Mouse (Mus musculus) forebrain, postnatal 0 days (tissue): ENCODE measurements around the gene Auts2. TPM values are rescaled to one million over a fixed set of nuclear protein-coding genes. Genes with fewer than 3 reads are reported as not detected.

Experiments used
- ATAC-seq: fragments of 200-750 bp; cut with Nextera tagmentation; 2 replicates; pipeline ENCODE4 v1.8.0; 2017; ENCODE audit warnings: mild to moderate bottlenecking, moderate library complexity
- DNase-seq: peaks from one replicate; pipeline ENCODE4 v3.0.0-alpha.2; 2015
- H3K27ac ChIP-seq: fragments of 300-500 bp; sonication (generic); 2 replicates; pipeline ENCODE4 v1.5.1; 2014; ENCODE audit warnings: low read depth, mild to moderate bottlenecking, antibody characterized with exemption, low read length, moderate library complexity, mixed read lengths
- H3K27me3 ChIP-seq: fragments of 300-500 bp; sonication (generic); 2 replicates; pipeline ENCODE4 v1.6.1; 2014; ENCODE audit warnings: mild to moderate bottlenecking, low read length, mixed read lengths; ENCODE audit not compliant: insufficient read depth
- H3K36me3 ChIP-seq: fragments of 300-500 bp; sonication (generic); 2 replicates; pipeline ENCODE4 v1.6.1; 2014; ENCODE audit warnings: mild to moderate bottlenecking, moderate library complexity; ENCODE audit not compliant: insufficient read depth
- H3K4me1 ChIP-seq: fragments of 300-500 bp; sonication (generic); 2 replicates; pipeline ENCODE4 v1.6.1; 2014; ENCODE audit warnings: antibody characterized with exemption; ENCODE audit not compliant: insufficient read depth
- H3K4me2 ChIP-seq: fragments of 300-500 bp; sonication (generic); 2 replicates; pipeline ENCODE4 v1.6.1; 2014; ENCODE audit warnings: low read depth, mild to moderate bottlenecking, moderate library complexity
- H3K4me3 ChIP-seq: fragments of 300-500 bp; sonication (generic); 2 replicates; pipeline ENCODE4 v1.5.1; 2014; ENCODE audit warnings: low read depth, low read length, mixed read lengths
- H3K9ac ChIP-seq: fragments of 300-500 bp; sonication (generic); 2 replicates; pipeline ENCODE4 v1.6.1; 2014; ENCODE audit warnings: mild to moderate bottlenecking
- H3K9me3 ChIP-seq: fragments of 300-500 bp; sonication (generic); 2 replicates; pipeline ENCODE4 v1.6.1; 2016; ENCODE audit warnings: low read length
- CTCF ChIP-seq: sonication (generic); IDR thresholded peaks from 2 replicates; pipeline ENCODE4 v1.5.1; 2016; ENCODE audit warnings: antibody characterized with exemption, control low read depth, low read depth
- WGBS: fragments of 180-500 bp; shearing (Covaris S2); extraction: QIAGEN DNeasy Blood & Tissue Kit; methylation state at CpG from one replicate; pipeline ENCODE4 v1.1.7; 2014; 5-methylcytosine and 5-hydroxymethylcytosine counted together
- polyA plus RNA-seq: library from polyadenylated mRNA; unstranded; fragments of >200 nt; fragmentation: Nextera tagmentation; extraction: Ambion mirVana; gene quantifications from 2 replicates; pipeline ENCODE4 v1.2.1, GENCODE M21; 2015
- total RNA-seq: library from RNA; depleted of rRNA; stranded (reverse); fragments of >200 nt; gene quantifications from 2 replicates; pipeline ENCODE4 v1.2.3, GENCODE M21; 2014

Auts2 gene
- total and polyA plus RNA-seq, 2 experiments from 2014 or later, result 40.9 to 66.2 TPM

GRCm38 (mm10) chr5:132294469-132294868, 248.7 kb downstream of the Auts2 start:
- ATAC-seq (no peak), DNase-seq (no peak)
- Histone ChIP-seq H3K36me3 (no peaks in the 10 kb centered on the region), H3K4me2 (no peak overlapping the region), H3K9ac (no peak overlapping the region), H3K27me3 (no peaks in the 10 kb centered on the region), H3K4me1 (peaks cover 20% of the 10 kb centered on the region), H3K27ac (no peak overlapping the region; the same call in 1 of the 2 replicates), H3K9me3 (no peaks in the 10 kb centered on the region), H3K4me3 (no peak overlapping the region)
- TF ChIP-seq CTCF, result no peak
- 40% methylated on average over 3 of the region's 3 CpGs for WGBS

- WGBS, result 80% methylated on average over 2 of the region's 2 CpGs
Observed at GRCm38 (mm10) chr5:132292932-132293331, 250.2 kb downstream of the Auts2 start.

GRCm38 (mm10) chr5:132290606-132291535, 252.3 kb downstream of the Auts2 start:
- no peaks in the 10 kb centered on the region for H3K27me3 ChIP-seq
- no peaks in the 10 kb centered on the region for H3K9me3 ChIP-seq
- ATAC-seq (peak; percentile 58; the same call in 1 of the 2 replicates), DNase-seq (no peak)
- peaks cover 20% of the 10 kb centered on the region for H3K4me1 ChIP-seq
- H3K27ac ChIP-seq, result peak overlapping the region; percentile 35; the same call in 1 of the 2 replicates
- WGBS, result 13% methylated on average over 13 of the region's 13 CpGs
- peak overlapping the region; percentile 18; the same call in 1 of the 2 replicates for H3K9ac ChIP-seq
- TF ChIP-seq CTCF, result no peak
- H3K4me2 ChIP-seq, result peak overlapping the region; percentile 22
- H3K4me3 ChIP-seq, result no peak overlapping the region
- H3K36me3 ChIP-seq, result no peaks in the 10 kb centered on the region

More at GRCm38 (mm10) chr5:132292932-132293331, 250.2 kb downstream of the Auts2 start:
- H3K4me1 ChIP-seq, result peaks cover 20% of the 10 kb centered on the region
- H3K27me3 ChIP-seq, result no peaks in the 10 kb centered on the region
- no peak overlapping the region for H3K4me2 ChIP-seq
- no peak overlapping the region for H3K4me3 ChIP-seq
- no peak for TF ChIP-seq CTCF
- DNase-seq (no peak), ATAC-seq (no peak)
- no peak overlapping the region for H3K27ac ChIP-seq
- no peak overlapping the region for H3K9ac ChIP-seq
- H3K36me3 ChIP-seq, result no peaks in the 10 kb centered on the region
- no peaks in the 10 kb centered on the region for H3K9me3 ChIP-seq

GRCm38 (mm10) chr5:132283741-132284140, 259.4 kb downstream of the Auts2 start:
- no peak overlapping the region for H3K4me3 ChIP-seq
- H3K4me2 ChIP-seq, result no peak overlapping the region
- 53% methylated on average over 3 of the region's 3 CpGs for WGBS
- no peak for TF ChIP-seq CTCF
- no peaks in the 10 kb centered on the region for H3K27me3 ChIP-seq
- no peak overlapping the region for H3K27ac ChIP-seq
- no peaks in the 10 kb centered on the region for H3K36me3 ChIP-seq
- no peaks in the 10 kb centered on the region for H3K4me1 ChIP-seq
- no peak overlapping the region for H3K9ac ChIP-seq
- no peaks in the 10 kb centered on the region for H3K9me3 ChIP-seq
- DNase-seq (no peak), ATAC-seq (no peak)

- H3K4me1 ChIP-seq, result peaks cover 7% of the 10 kb centered on the region; the same call in 1 of the 2 replicates
- H3K9me3 ChIP-seq, result no peaks in the 10 kb centered on the region
- no peaks in the 10 kb centered on the region for H3K36me3 ChIP-seq
- no peak overlapping the region for H3K4me2 ChIP-seq
- no peaks in the 10 kb centered on the region for H3K27me3 ChIP-seq
- H3K4me3 ChIP-seq, result no peak overlapping the region
- H3K9ac ChIP-seq, result no peak overlapping the region
- H3K27ac ChIP-seq, result no peak overlapping the region
- TF ChIP-seq CTCF, result no peak
- peak; percentile 27; the same call in 1 of the 2 replicates for ATAC-seq
- WGBS, result 50% methylated on average over 15 of the region's 15 CpGs
- no peak for DNase-seq
Observed at GRCm38 (mm10) chr5:132274098-132274898, 268.8 kb downstream of the Auts2 start.

- no peak for TF ChIP-seq CTCF
- 65% methylated on average over 4 of the region's 4 CpGs for WGBS
- Histone ChIP-seq H3K9me3 (no peaks in the 10 kb centered on the region), H3K27ac (no peak overlapping the region), H3K27me3 (no peaks in the 10 kb centered on the region), H3K4me3 (no peak overlapping the region), H3K36me3 (no peaks in the 10 kb centered on the region), H3K9ac (no peak overlapping the region), H3K4me1 (peaks cover 14% of the 10 kb centered on the region; the same call in 1 of the 2 replicates), H3K4me2 (no peak overlapping the region)
- DNase-seq, result no peak
- ATAC-seq, result no peak
Observed at GRCm38 (mm10) chr5:132272132-132272531, 271.0 kb downstream of the Auts2 start.
